Mouse (Mus musculus) cerebellum, adult 8-10 months (tissue): Measurements from ENCODE around the gene Josd1.
A peak's percentile ranks its signal among the peaks of the same experiment; 100 is the strongest.

Experiments
- DNase-seq: peaks from one replicate; pipeline ENCODE4 v3.0.0; 2022

Josd1 gene

GRCm38 (mm10) chr15:79657837-79658530 lies 29.7 kb downstream of the Josd1 start:
- peak; percentile 90 for DNase-seq

- DNase-seq: no peak
These were observed 31.3 kb downstream of the Josd1 start for GRCm38 (mm10) chr15:79656451-79656850.

- no peak for DNase-seq
These were observed 36.2 kb downstream of the Josd1 start for GRCm38 (mm10) chr15:79651481-79651880.

- DNase-seq: no peak
These were observed 37.1 kb downstream of the Josd1 start for GRCm38 (mm10) chr15:79650569-79650968.

- no peak for DNase-seq
These were observed 39.6 kb downstream of the Josd1 start for GRCm38 (mm10) chr15:79648130-79648529.

GRCm38 (mm10) chr15:79645483-79645882 lies 42.2 kb downstream of the Josd1 start:
- no peak for DNase-seq

- no peak for DNase-seq
These were observed 46.4 kb downstream of the Josd1 start for GRCm38 (mm10) chr15:79641135-79641817.

GRCm38 (mm10) chr15:79630471-79630870 lies 57.2 kb downstream of the Josd1 start:
- DNase-seq: no peak
